Mouse (Mus musculus) stomach, postnatal 0 days (tissue): ENCODE results near the gene Postn.

Experiments
- CTCF ChIP-seq: IDR thresholded peaks from 2 replicates; pipeline ENCODE4 v1.5.1; 2016; ENCODE audit warnings: antibody characterized with exemption, low read depth, mild to moderate bottlenecking, moderate library complexity
- EP300 ChIP-seq: optimal IDR thresholded peaks from 2 replicates; pipeline ENCODE3; 2016; ENCODE audit warnings: antibody characterized with exemption

- TF ChIP-seq CTCF (no peak), EP300 (no peak)
These were observed 52.1 kb downstream of the Postn start for GRCm38 (mm10) chr3:54412885-54413583.
